Mouse (Mus musculus) forebrain, embryonic 15.5 days (tissue): ENCODE measurements at regions not wholly inside any gene's neighbourhood (a gene's known extent, or its start where the extent isn't known, plus 50 kb on each side); places are given as distances from the start of the nearest gene placed in this dataset.

Source experiments
- ATAC-seq: fragments of 200-750 bp; cut with Nextera tagmentation; replicated peaks from 2 replicates; pipeline ENCODE4 v1.8.0; 2017; ENCODE audit warnings: mild to moderate bottlenecking, moderate TSS enrichment, moderate library complexity
- H3K27ac ChIP-seq: fragments of 300-500 bp; sonication (generic); replicated peaks from 2 replicates; pipeline ENCODE4 v1.5.1; 2015; ENCODE audit warnings: mild to moderate bottlenecking, inconsistent platforms
- H3K27me3 ChIP-seq: fragments of 300-500 bp; sonication (generic); 2 replicates; pipeline ENCODE4 v1.6.1; 2015; ENCODE audit warnings: inconsistent platforms
- H3K36me3 ChIP-seq: fragments of 300-500 bp; sonication (generic); 2 replicates; pipeline ENCODE4 v1.6.1; 2015; ENCODE audit warnings: mild to moderate bottlenecking, inconsistent platforms
- H3K4me1 ChIP-seq: fragments of 300-500 bp; sonication (generic); 2 replicates; pipeline ENCODE4 v1.6.1; 2015; ENCODE audit warnings: inconsistent platforms
- H3K4me2 ChIP-seq: fragments of 300-500 bp; sonication (generic); replicated peaks from 2 replicates; pipeline ENCODE4 v1.6.1; 2015; ENCODE audit warnings: mild to moderate bottlenecking, inconsistent platforms
- H3K4me3 ChIP-seq: fragments of 300-500 bp; sonication (generic); 2 replicates; pipeline ENCODE4 v1.5.1; 2015; ENCODE audit warnings: mild to moderate bottlenecking, inconsistent platforms
- H3K9ac ChIP-seq: fragments of 300-500 bp; sonication (generic); replicated peaks from 2 replicates; pipeline ENCODE4 v1.6.1; 2015; ENCODE audit warnings: mild to moderate bottlenecking, inconsistent platforms
- H3K9me3 ChIP-seq: fragments of 300-500 bp; sonication (generic); 2 replicates; pipeline ENCODE4 v1.6.1; 2016; ENCODE audit warnings: inconsistent platforms
- WGBS: fragments of 180-500 bp; shearing (Covaris S2); methylation state at CpG from one replicate; pipeline ENCODE4 v1.1.7; 2015; ENCODE audit warnings: mixed read lengths; 5-methylcytosine and 5-hydroxymethylcytosine counted together

DNA sequence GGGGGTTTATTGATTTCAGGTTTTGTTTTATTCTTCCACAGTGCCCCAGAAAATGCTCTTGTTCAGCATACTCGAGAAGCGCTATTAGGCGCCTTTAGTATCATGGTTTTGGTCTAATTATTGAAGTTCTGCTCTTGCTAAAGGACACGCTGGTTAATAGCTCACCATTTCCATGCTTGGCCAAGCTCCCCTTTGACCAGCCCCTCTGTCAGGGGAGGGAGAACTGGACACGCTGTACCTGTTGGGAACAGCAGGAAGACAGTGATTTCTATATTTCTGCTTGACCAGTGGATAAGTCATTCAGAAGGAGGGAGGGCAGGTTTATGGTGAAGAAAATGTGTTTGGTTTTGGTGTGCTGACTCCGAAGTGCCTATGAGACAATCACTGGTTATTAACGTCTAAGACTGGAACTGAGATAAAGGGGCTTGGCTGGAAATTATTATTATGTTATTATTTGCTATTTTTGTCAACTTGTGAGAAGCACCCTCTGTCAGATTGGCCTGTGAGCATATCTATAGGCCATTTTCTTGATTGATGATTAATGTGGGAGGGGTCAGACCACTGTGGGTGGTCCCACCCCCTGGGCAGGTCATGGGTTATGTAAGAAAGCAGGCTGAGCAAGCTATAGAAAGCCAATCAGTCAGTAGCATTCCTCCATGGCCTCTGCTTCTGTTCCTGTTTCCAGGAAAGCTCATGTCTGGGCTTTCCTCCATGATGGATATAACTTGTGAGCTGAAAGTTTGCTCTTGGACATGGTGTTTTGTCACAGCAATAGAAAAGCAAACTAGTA lies 51.2 kb upstream of the Tanc2 start:
- 84% methylated on average over 7 of the region's 7 CpGs for WGBS
- no peak for ATAC-seq
- H3K36me3 ChIP-seq, result no peaks in the 10 kb centered on the region
- H3K4me1 ChIP-seq, result no peaks in the 10 kb centered on the region
- H3K4me2 ChIP-seq, result no peak overlapping the region
- no peak overlapping the region for H3K9ac ChIP-seq
- H3K4me3 ChIP-seq, result no peak overlapping the region
- no peaks in the 10 kb centered on the region for H3K9me3 ChIP-seq
- H3K27me3 ChIP-seq, result no peaks in the 10 kb centered on the region
- no peak overlapping the region for H3K27ac ChIP-seq

DNA sequence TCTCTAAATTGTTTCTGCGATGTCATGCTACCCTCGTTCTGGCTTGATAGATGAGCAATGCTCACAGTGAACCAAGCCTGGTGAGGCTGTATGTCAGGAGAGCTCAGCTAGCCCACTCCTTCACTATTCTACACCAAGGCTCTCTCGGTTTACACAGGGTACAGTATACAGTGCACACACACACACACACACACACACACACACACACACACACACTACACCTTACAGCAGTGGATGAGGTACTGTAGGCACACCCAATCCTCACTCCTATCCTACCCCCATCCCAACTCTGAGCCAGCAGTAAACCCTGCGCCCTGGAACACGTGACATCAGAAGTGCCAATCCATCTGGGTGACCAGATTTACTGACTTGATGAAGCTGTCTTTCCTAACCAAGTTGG lies 57.2 kb upstream of the Tanc2 start:
- Histone ChIP-seq H3K27me3 (no peaks in the 10 kb centered on the region), H3K4me1 (no peaks in the 10 kb centered on the region), H3K9ac (no peak overlapping the region), H3K4me2 (no peak overlapping the region), H3K36me3 (no peaks in the 10 kb centered on the region), H3K4me3 (no peak overlapping the region), H3K27ac (no peak overlapping the region), H3K9me3 (no peaks in the 10 kb centered on the region)
- WGBS, result 83% methylated on average over 5 of the region's 5 CpGs
- ATAC-seq, result no peak

DNA sequence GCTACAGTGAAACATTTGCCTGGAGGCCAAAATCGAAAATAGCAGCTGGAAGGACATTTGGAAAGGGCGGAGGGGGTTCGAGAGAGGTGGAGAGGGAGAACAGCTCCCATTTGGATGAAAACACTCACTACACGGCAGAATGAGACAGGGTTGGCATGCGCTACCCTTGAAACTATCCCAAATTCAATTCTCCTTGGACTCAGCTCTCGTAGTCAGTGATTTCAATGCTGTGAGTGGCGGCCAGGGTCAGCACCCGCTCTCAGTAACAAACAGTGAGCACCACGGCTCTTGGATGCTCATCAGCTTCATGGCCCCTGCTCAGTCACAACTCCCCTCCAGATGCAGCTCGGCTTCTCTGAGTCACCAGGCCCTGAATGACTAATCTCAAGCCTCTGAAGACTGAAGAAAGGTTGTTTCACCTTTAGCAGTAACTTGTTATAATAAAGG lies 59.1 kb upstream of the Tanc2 start:
- H3K4me3 ChIP-seq, result no peak overlapping the region
- no peaks in the 10 kb centered on the region for H3K27me3 ChIP-seq
- H3K4me2 ChIP-seq, result no peak overlapping the region
- ATAC-seq, result no peak; the same call in 1 of the 2 replicates
- WGBS, result 62% methylated on average over 10 of the region's 10 CpGs
- H3K9ac ChIP-seq, result no peak overlapping the region
- no peak overlapping the region for H3K27ac ChIP-seq
- H3K4me1 ChIP-seq, result peaks cover 7% of the 10 kb centered on the region
- H3K9me3 ChIP-seq, result no peaks in the 10 kb centered on the region
- no peaks in the 10 kb centered on the region for H3K36me3 ChIP-seq

DNA sequence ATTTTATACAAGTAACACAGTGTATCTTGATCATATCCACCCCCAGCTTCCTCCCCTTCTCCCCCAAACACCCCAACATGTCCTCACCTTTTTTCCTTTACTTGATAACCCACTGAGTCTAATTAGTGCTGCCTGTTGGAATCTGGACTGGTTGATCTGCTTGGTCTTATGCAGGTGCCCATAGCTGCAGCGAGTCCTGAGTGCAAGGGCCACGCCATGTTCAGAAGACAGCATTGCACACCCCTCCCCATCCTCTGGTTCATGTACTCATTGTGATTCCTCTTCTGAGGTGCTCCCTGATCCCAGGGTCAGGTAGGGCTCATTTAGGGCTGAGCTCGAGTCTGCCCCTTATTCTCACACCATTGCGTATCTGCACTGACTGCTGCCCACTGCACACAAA lies 63.7 kb upstream of the Tanc2 start:
- Histone ChIP-seq H3K36me3 (no peaks in the 10 kb centered on the region), H3K9ac (no peak overlapping the region), H3K4me3 (no peak overlapping the region), H3K4me1 (peaks cover 15% of the 10 kb centered on the region), H3K27me3 (no peaks in the 10 kb centered on the region), H3K9me3 (no peaks in the 10 kb centered on the region), H3K4me2 (no peak overlapping the region), H3K27ac (no peak overlapping the region)
- ATAC-seq, result no peak
- 92% methylated on average over 4 of the region's 4 CpGs for WGBS

DNA sequence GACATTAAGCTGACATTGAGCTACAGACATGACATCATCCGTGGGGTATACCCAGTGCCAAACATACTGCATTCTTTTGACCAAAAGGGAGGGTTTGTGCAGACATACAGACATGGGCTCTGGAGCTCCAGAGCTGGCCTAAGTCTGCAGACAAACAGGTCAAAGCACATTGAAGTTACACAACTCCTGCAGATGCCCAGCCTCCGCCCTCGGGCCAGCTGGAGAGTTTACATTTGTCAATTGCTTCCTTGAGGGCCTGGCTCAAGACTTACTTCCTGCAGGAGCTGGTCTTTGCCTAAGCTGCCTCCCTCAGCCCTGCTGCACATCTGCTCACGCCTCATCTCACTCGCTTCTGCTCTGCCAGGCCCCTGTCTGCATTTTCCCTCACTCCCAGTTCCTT lies 64.2 kb upstream of the Tanc2 start:
- WGBS, result 53% methylated on average over 5 of the region's 5 CpGs
- no peak overlapping the region for H3K27ac ChIP-seq
- H3K4me1 ChIP-seq, result peaks cover 15% of the 10 kb centered on the region
- no peak overlapping the region for H3K9ac ChIP-seq
- no peak overlapping the region for H3K4me3 ChIP-seq
- ATAC-seq, result no peak
- no peaks in the 10 kb centered on the region for H3K9me3 ChIP-seq
- H3K4me2 ChIP-seq, result no peak overlapping the region
- H3K36me3 ChIP-seq, result no peaks in the 10 kb centered on the region
- no peaks in the 10 kb centered on the region for H3K27me3 ChIP-seq

DNA sequence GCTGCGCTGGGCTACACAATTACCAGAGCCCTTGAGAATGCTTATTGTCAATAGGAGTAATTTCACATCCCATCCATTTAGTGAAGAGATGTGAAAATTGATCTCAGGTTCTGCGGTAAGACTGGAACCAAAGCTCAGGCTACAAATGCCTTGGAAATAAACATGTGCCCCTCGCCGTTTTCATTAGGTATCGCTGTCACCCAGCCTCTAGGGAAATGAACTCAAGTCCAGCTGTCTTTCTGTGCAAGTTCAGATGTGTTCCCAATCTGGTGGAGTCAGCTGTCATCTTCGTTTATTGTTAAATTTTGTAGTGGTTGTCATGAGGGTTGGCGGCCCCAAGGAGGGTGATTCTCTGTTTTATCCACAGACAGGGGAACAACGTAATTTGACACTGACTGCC lies 65.4 kb upstream of the Tanc2 start:
- Histone ChIP-seq H3K36me3 (no peaks in the 10 kb centered on the region), H3K27me3 (no peaks in the 10 kb centered on the region), H3K4me2 (no peak overlapping the region), H3K27ac (no peak overlapping the region), H3K4me3 (no peak overlapping the region), H3K4me1 (peaks cover 15% of the 10 kb centered on the region), H3K9me3 (no peaks in the 10 kb centered on the region), H3K9ac (no peak overlapping the region)
- ATAC-seq, result no peak
- WGBS, result 44% methylated on average over 8 of the region's 8 CpGs

DNA sequence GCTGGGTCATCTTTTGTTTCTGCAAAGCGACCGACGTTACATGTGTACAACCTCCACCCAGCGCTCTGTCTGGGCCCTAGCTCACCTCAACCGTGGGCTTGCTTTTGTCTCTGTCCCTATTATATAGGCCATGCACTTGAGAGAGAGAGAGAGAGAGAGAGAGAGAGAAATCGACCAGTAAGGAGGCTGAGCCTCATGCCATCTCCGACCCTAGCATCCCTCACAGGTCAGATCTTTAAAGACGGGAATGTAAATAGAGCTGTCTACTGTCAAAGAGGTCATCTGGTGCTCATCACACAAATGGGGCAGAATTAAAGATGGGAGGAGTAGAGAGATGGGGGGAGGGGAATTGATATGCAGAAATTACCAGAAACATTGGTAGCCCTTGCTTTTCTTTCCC lies 66.0 kb upstream of the Tanc2 start:
- H3K9me3 ChIP-seq, result no peaks in the 10 kb centered on the region
- no peak overlapping the region for H3K4me3 ChIP-seq
- H3K4me1 ChIP-seq, result peaks cover 15% of the 10 kb centered on the region
- no peak overlapping the region for H3K9ac ChIP-seq
- H3K27me3 ChIP-seq, result no peaks in the 10 kb centered on the region
- no peak overlapping the region for H3K4me2 ChIP-seq
- no peaks in the 10 kb centered on the region for H3K36me3 ChIP-seq
- 47% methylated on average over 8 of the region's 8 CpGs for WGBS
- no peak for ATAC-seq
- no peak overlapping the region for H3K27ac ChIP-seq

DNA sequence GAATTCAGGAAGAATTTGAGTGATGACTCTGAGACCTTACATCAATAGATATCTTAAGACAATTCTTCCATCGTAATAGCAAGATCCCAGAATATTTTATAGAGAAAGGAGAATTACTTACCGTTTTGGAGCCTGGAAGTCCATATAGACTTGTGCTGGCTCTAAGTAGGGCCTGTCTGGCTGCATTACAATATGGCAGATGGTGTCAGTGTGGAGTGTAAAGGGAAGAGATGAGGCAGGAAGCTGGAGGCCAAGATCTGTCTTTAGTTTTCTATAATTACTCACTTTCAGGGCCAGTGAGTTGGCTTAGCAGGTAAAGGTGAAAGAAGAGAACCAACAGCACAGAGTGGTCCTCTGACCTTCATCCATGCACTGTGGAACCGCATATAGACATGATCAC lies 63.9 kb upstream of the March10 start:
- peaks cover 5% of the 10 kb centered on the region; the same call in 1 of the 2 replicates for H3K4me1 ChIP-seq
- no peak overlapping the region for H3K4me2 ChIP-seq
- ATAC-seq, result no peak
- H3K27me3 ChIP-seq, result no peaks in the 10 kb centered on the region
- 76% methylated on average over 3 of the region's 3 CpGs for WGBS
- no peaks in the 10 kb centered on the region for H3K9me3 ChIP-seq
- H3K36me3 ChIP-seq, result no peaks in the 10 kb centered on the region
- H3K27ac ChIP-seq, result peak overlapping the region; percentile 49
- no peak overlapping the region for H3K9ac ChIP-seq
- H3K4me3 ChIP-seq, result no peak overlapping the region

DNA sequence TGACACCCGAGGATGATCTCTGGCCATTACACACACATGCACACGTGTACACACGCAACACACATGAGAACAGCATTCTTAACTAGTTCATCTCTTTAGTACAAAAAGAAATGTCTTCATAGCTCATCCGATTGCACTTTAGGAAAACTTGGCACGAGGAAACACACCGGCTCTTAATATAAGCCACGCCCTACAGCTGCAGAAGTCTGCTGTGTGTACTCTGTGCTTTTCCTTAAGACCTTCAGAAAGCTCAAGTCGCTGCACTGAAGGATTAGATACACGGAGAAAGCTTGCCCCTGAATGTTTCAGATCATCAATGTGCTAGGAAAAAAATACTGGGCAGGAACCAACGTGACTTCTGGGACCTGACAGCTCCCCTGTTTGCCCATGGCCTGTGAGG lies 56.7 kb upstream of the March10 start:
- 90% methylated on average over 10 of the region's 10 CpGs for WGBS

DNA sequence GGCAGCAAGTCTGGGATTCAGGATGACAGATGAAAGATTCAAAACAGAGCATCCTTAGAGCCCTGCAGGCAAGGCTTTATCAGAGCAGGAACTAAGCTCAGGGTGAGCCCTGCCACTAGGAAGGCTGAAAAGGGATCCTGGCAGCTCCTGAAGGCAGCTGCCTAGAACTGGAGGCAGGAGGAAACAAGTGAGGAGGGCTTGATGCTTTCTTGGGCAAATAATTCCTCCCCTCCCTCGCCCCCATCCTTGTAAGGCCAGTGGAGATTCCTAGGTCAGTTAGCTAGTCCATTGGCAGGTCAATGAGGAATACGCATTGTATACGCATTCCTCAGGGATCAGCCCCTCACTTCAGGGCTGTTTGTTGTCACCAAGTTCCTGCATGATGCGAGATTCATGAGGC lies 54.1 kb upstream of the March10 start:
- Histone ChIP-seq H3K36me3 (no peaks in the 10 kb centered on the region), H3K27me3 (no peaks in the 10 kb centered on the region), H3K4me3 (no peak overlapping the region), H3K9ac (no peak overlapping the region), H3K4me1 (peaks cover 35% of the 10 kb centered on the region), H3K27ac (no peak overlapping the region), H3K4me2 (no peak overlapping the region), H3K9me3 (no peaks in the 10 kb centered on the region)
- no peak for ATAC-seq
- 86% methylated on average over 4 of the region's 4 CpGs for WGBS

More for the DNA sequence above, 56.7 kb upstream of the March10 start:
- Histone ChIP-seq H3K27ac (no peak overlapping the region), H3K4me1 (peaks cover 19% of the 10 kb centered on the region), H3K4me3 (no peak overlapping the region), H3K4me2 (no peak overlapping the region), H3K9ac (no peak overlapping the region), H3K36me3 (no peaks in the 10 kb centered on the region), H3K9me3 (no peaks in the 10 kb centered on the region), H3K27me3 (no peaks in the 10 kb centered on the region)
- ATAC-seq, result no peak

DNA sequence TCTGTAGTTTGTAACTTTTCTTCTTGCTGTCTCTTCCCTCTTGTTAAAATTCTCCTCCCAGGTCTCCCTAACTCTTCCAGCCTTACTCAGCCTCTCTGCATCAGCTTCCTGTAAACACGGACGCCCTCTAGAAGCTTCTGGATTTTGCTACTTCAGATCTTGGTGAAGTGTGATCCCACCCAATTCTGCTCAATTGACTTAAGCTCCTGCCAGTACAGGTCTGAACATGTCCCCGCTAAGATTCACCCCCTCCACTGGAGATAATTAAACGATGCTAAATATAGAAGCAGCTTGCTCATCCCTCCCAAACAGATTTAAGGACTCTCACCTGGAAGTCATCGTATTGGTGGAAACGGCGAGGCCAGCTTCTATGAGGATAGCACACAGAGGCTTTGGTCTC lies 53.5 kb upstream of the March10 start:
- no peak overlapping the region for H3K4me3 ChIP-seq
- H3K4me1 ChIP-seq, result peaks cover 35% of the 10 kb centered on the region
- no peak overlapping the region for H3K9ac ChIP-seq
- 78% methylated on average over 7 of the region's 7 CpGs for WGBS
- no peaks in the 10 kb centered on the region for H3K9me3 ChIP-seq
- no peak overlapping the region for H3K4me2 ChIP-seq
- no peak for ATAC-seq
- H3K27me3 ChIP-seq, result no peaks in the 10 kb centered on the region
- H3K36me3 ChIP-seq, result no peaks in the 10 kb centered on the region
- peak overlapping the region; percentile 94 for H3K27ac ChIP-seq

DNA sequence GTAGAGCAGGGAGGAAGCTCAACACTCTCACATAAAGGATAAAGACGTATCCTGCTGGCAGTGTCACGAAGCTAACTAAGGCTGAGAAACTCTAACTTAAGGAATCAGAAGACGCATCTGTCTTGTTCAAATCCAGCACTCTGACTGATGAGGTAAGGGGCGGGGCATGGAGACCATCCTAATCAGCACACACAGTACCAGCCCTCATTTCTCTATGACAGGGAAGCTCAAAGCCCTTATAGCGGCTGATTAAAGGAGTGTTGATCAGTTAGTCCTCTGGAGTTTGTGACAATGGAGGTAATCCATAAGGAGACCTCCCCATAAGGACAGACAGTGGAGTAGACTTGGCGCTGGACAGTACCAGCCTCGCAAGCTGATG lies 52.1 kb upstream of the March10 start:
- Histone ChIP-seq H3K9me3 (no peaks in the 10 kb centered on the region), H3K4me3 (no peak overlapping the region), H3K9ac (0 out of 2 replicates have a peak overlapping the region, but pooled peaks have one; percentile 1), H3K27me3 (no peaks in the 10 kb centered on the region), H3K27ac (peak overlapping the region; percentile 94), H3K4me2 (peak overlapping the region; percentile 32), H3K4me1 (peaks cover 35% of the 10 kb centered on the region), H3K36me3 (no peaks in the 10 kb centered on the region)
- 47% methylated on average over 7 of the region's 7 CpGs for WGBS
- peak; percentile 45 for ATAC-seq
